Mouse (Mus musculus) heart, embryonic 10.5 days (tissue): ENCODE results near the gene Ltf. TPM values are rescaled to one million over a fixed set of nuclear protein-coding genes. Genes with fewer than 3 reads are reported as not detected.
A peak's percentile ranks its signal among the peaks of the same experiment; 100 is the strongest.

Source experiments
- DNase-seq: peaks from one replicate; pipeline ENCODE4 v3.0.0-alpha.2; 2017; ENCODE audit warnings: low spot score
- H3K27ac ChIP-seq: fragments of 300-500 bp; sonication (generic); 2 replicates; pipeline ENCODE4 v1.5.1; 2016; ENCODE audit warnings: mild to moderate bottlenecking
- H3K27me3 ChIP-seq: fragments of 300-500 bp; sonication (generic); 2 replicates; pipeline ENCODE4 v1.6.1; 2016; ENCODE audit warnings: mild to moderate bottlenecking; ENCODE audit not compliant: poor library complexity, insufficient read depth, severe bottlenecking
- H3K36me3 ChIP-seq: fragments of 300-500 bp; sonication (generic); 2 replicates; pipeline ENCODE4 v1.6.1; 2016; ENCODE audit warnings: mild to moderate bottlenecking, moderate library complexity
- H3K4me1 ChIP-seq: fragments of 300-500 bp; sonication (generic); 2 replicates; pipeline ENCODE4 v1.6.1; 2016; ENCODE audit warnings: mild to moderate bottlenecking
- H3K4me3 ChIP-seq: fragments of 300-500 bp; sonication (generic); 2 replicates; pipeline ENCODE4 v1.5.1; 2016; ENCODE audit warnings: mild to moderate bottlenecking, moderate library complexity
- H3K9me3 ChIP-seq: fragments of 300-500 bp; sonication (generic); 2 replicates; pipeline ENCODE4 v1.6.1; 2016; ENCODE audit warnings: mild to moderate bottlenecking, moderate library complexity
- WGBS: fragments of 180-500 bp; shearing (Covaris S2); methylation state at CpG from one replicate; pipeline ENCODE4 v1.1.7; 2016; 5-methylcytosine and 5-hydroxymethylcytosine counted together
- polyA plus RNA-seq: library from polyadenylated mRNA; unstranded; fragments of >200 nt; fragmentation: Nextera tagmentation; extraction: Ambion mirVana; gene quantifications from 2 replicates; pipeline ENCODE4 v1.2.1, GENCODE M21; 2016

Gene Ltf
- polyA plus RNA-seq, 1 experiment from 2014 or later = 0.40 TPM

DNA sequence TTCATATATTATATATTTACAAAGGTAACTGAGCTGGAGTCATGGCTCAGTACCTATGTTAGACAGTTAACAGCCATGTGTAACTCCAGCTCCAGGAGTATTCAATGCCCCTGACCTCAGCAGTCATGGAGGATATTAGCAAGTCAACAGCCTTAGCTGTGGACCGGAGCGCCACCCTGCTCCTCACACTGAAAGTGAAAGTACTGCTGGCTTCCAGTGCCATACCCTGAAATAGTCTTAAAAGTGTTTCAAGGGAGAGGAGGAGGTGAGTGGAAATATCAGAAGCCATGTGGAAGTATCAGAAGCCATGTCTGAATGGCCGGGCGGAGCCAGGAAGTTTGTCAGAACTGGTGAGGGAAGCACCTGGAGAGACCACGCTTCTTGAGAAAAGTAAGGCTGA lies 28.2 kb downstream of the Ltf start:
- H3K27ac ChIP-seq = no peak overlapping the region
- H3K4me1 ChIP-seq = no peaks in the 10 kb centered on the region
- no peak for DNase-seq
- H3K36me3 ChIP-seq = no peaks in the 10 kb centered on the region
- H3K27me3 ChIP-seq = no peaks in the 10 kb centered on the region
- H3K4me3 ChIP-seq = no peak overlapping the region
- 88% methylated on average over 5 of the region's 5 CpGs for WGBS
- H3K9me3 ChIP-seq = no peaks in the 10 kb centered on the region

DNA sequence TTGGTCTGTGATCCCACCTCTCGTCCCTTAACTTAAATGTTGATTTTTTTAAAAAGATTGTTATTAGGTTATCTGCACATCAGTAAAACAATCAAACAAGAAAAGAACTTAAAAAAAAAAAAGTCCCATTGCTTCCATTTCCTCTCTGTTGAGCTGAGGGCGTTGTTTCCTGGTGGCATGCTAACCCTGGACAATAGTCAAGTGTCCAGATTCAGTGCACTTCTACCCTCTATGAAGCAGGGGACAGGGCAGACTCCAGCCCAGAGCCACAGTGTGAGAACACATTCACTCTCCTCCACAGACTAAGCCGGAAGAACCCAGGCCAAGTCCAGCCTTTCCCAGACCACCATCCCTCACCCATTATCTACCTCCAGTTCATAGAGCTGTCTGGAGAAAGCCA lies 29.4 kb downstream of the Ltf start:
- Histone ChIP-seq H3K27me3 (no peaks in the 10 kb centered on the region), H3K4me1 (no peaks in the 10 kb centered on the region), H3K27ac (no peak overlapping the region), H3K36me3 (no peaks in the 10 kb centered on the region), H3K9me3 (no peaks in the 10 kb centered on the region), H3K4me3 (no peak overlapping the region)
- WGBS = 66% methylated on average over 3 of the region's 3 CpGs
- DNase-seq = no peak

DNA sequence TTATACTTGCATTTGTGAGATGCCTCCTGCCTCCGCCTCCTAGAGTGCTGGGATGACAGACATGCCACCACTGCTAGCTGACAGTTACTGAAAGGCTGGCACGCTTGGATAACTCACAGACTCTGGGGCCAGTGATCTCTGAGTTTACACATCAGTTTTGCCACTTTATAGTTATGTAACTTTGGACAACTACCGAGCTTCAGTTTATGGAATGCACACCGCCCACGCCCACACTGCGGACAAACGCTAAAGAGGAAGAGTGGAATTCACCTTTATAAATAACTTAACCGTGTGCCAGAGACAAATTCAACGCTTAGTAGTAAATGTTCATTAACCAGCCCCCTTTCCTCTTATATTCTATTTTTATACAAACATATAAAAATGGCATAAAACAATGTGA lies 35.9 kb downstream of the Ltf start:
- H3K4me1 ChIP-seq = peaks cover 41% of the 10 kb centered on the region
- no peaks in the 10 kb centered on the region for H3K36me3 ChIP-seq
- no peaks in the 10 kb centered on the region for H3K27me3 ChIP-seq
- 77% methylated on average over 9 of the region's 9 CpGs for WGBS
- H3K27ac ChIP-seq = no peak overlapping the region
- no peak for DNase-seq
- H3K4me3 ChIP-seq = no peak overlapping the region; the same call in 1 of the 2 replicates
- H3K9me3 ChIP-seq = no peaks in the 10 kb centered on the region

DNA sequence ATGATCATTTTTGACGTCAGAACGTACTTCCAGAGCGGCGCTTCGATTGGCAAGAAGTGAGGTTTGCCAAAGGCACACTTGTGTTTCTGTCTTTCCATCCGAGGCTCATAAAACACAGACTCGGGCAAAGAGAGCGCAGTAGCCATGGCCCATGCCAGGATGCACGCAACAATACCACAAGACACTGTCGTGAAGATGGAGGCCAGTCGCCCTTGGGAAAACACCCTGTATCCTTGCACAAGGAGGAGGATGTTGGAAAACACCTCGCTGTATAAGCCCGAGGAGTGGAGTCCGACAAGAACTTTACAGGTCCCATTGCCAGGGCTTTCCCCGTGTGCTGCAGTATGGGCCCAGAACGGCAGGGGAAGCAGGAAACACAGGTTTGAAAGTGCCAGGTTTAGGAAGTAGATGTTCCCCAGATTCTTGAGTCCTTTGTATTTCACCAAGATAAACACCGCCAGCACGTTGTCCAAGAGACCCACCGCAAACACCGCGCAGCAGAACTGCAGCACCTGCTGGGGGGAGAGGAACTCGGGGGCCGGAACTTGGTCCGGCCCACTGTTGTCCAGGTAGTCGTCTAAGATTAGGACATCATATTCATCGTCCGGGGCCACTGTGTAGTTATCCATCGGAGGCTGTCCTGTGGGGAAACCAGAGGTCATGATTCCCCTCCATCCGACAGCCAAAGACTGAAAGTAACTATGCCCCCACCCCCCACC lies 36.9 kb downstream of the Ltf start:
- no peak for DNase-seq
- peak overlapping the region; percentile 60 for H3K4me3 ChIP-seq
- no peaks in the 10 kb centered on the region for H3K27me3 ChIP-seq
- H3K9me3 ChIP-seq = no peaks in the 10 kb centered on the region
- WGBS = 55% methylated on average over 29 of the region's 29 CpGs
- H3K36me3 ChIP-seq = no peaks in the 10 kb centered on the region
- peaks cover 41% of the 10 kb centered on the region for H3K4me1 ChIP-seq
- H3K27ac ChIP-seq = peak overlapping the region; percentile 85

DNA sequence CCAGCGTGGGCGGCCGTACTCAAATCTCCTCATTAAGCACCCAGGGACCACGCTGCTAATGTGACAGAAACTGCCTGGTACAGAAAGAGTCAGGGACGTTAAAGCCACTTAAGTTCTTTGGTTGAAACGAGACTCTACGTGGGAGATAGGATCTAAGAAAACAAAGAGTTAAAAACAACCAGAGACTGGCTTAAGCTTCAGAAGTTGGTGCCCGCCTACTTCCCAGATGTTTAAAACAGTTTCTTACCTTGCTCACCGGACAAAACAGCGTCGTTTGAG lies 37.4 kb downstream of the Ltf start:
- H3K36me3 ChIP-seq = no peaks in the 10 kb centered on the region
- H3K4me3 ChIP-seq = peak overlapping the region; percentile 60
- no peaks in the 10 kb centered on the region for H3K9me3 ChIP-seq
- peaks cover 41% of the 10 kb centered on the region for H3K4me1 ChIP-seq
- 6% methylated on average over 11 of the region's 11 CpGs for WGBS
- no peaks in the 10 kb centered on the region for H3K27me3 ChIP-seq
- peak overlapping the region; percentile 85 for H3K27ac ChIP-seq
- no peak for DNase-seq

DNA sequence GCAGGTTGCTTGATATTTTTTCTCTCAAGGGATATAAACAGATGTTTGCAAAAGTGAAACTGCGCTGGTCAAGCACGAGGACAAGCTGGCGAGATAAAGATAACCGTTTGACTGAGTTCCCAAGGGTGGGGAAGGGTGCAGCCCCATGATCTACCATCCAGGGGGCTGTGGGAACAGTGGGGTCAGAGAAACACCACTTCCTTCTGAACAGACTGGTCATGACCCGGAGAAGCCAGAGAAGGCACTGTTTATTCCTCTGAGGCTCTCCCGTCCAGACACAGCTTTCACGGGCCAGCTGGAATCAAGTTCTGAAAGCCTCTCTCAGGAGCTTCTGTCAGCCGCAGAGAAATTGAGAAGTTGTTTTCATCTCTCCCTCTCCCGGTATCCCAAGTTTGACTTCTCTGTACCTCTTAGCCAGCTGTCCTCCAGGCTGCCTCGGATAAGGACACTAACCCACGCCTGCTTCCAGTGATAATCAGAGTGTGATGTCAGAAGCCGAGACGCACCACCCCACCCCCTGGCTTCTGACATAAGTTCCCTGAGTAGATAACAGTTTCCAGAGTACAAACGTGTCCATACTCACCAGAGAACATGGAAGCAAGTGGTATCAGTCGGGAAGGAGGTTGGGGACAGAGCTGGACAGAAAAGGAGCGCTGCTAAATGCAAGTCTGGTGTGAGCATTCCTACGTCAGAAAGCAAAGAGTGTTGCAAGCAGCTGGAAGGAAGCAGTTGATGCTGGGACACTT lies 37.9 kb downstream of the Ltf start, which contains the start of gene Ccrl2:
Gene Ccrl2 (minus strand): TSS at position 722 of the 746 bp plus-strand sequence.
- H3K27ac ChIP-seq = peak within 1 kb of the TSS; percentile 85
- no peaks in the 10 kb centered on the region for H3K9me3 ChIP-seq
- no peaks in the 10 kb centered on the region for H3K36me3 ChIP-seq
- 7% methylated on average over 17 of the region's 17 CpGs for WGBS
- peak within 1 kb of the TSS; percentile 60 for H3K4me3 ChIP-seq
- DNase-seq = peak; percentile 93
- H3K4me1 ChIP-seq = peaks cover 41% of the 10 kb centered on the region
- no peaks in the 10 kb centered on the region for H3K27me3 ChIP-seq

DNA sequence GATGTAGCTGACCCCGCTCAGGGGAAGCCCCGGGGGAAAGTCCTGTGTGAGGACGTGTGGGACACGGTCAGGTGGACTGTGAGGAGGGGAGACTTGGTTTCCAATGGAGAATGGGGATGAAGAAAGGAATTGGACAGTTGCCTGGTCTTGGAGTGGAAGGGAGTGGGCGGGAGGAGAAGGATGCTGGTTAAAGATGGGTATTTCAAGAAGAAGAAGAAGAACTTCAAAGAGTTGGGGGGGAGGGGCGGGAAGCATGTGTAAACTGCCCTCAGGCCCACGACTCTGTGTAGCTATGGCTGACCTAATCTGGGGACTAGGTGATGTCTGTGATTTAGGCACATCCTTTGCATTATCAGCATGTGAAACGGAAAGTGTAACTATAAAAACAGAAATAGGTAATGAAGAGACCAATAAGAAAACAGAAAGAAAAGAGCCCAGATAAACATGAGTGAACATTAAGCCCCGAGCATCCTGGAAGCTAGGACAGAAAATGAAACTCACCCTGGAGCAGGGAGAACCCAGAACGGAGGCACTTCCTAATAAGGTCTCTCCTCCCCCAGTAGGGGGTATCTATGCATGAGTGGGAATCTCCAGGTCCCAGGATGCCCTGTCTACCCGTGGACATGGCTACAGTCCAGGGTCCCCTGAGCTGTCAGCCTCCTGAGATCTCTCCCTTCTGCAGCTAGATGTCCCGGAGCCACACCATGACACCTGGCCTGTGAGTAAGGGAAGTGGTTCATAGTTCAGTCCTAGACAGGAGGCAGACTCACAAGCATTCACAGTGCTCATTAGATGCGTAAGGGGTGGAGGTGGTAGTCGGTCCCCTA lies 38.7 kb downstream of the Ltf start:
- H3K4me1 ChIP-seq = peaks cover 44% of the 10 kb centered on the region
- DNase-seq = no peak
- H3K36me3 ChIP-seq = no peaks in the 10 kb centered on the region
- no peaks in the 10 kb centered on the region for H3K27me3 ChIP-seq
- WGBS = 51% methylated on average over 14 of the region's 14 CpGs
- H3K4me3 ChIP-seq = peak overlapping the region; percentile 60
- no peaks in the 10 kb centered on the region for H3K9me3 ChIP-seq
- H3K27ac ChIP-seq = peak overlapping the region; percentile 85

DNA sequence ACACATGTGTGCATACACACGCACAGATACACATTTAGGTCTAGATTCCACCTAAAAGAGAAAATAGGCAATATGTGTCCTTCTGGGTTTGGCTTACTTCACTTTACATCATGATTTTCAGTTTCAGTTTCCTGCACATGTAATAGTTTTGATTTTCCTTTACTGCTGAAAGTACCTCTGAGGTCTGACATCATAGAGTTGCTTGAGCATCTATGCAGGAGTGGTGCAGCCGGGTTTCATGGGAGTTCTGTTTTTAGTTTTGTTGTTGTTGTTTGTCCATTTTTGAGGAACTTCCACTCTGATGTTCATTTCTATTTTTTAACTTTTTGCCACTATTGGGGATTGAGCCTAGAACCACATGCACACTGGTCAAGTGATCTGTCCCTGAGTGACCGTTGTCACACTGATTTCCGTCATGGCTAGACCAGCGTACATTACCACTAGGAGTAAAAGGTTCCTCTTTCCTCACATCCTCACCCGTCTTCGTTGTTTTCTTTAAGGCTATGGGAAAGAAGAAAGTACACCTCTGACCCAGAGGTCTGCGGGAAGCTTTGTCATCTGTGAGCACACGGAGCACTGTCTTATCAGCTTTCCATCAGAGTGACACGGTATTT lies 40.0 kb downstream of the Ltf start:
- Histone ChIP-seq H3K4me3 (no peak overlapping the region), H3K9me3 (no peaks in the 10 kb centered on the region), H3K27me3 (no peaks in the 10 kb centered on the region), H3K27ac (no peak overlapping the region), H3K36me3 (no peaks in the 10 kb centered on the region), H3K4me1 (peaks cover 45% of the 10 kb centered on the region)
- DNase-seq = no peak
- WGBS = 65% methylated on average over 10 of the region's 10 CpGs

DNA sequence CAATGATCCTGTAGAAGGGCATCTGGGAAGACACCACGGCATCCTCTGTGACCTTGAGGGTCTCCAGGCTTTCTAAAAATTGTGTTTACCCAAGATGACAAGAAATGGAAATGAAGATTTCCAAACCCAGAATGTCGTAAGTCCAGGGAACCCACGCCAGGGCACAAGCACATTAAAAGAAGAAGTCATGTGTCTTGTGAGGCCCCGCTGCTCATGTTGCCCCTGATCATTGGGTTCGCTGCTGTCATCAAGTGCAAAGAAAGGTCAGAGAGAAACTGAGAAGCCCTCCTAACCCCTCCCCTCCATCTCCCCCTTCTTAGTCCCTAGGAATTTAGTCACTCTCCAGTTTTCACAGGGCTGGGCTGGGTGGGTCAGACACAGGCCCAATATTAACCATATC lies 43.8 kb downstream of the Ltf start:
- no peak for DNase-seq
- H3K27ac ChIP-seq = no peak overlapping the region
- H3K27me3 ChIP-seq = no peaks in the 10 kb centered on the region
- WGBS = 73% methylated on average over 5 of the region's 5 CpGs
- H3K4me3 ChIP-seq = no peak overlapping the region
- H3K9me3 ChIP-seq = no peaks in the 10 kb centered on the region
- H3K36me3 ChIP-seq = no peaks in the 10 kb centered on the region
- peaks cover 14% of the 10 kb centered on the region for H3K4me1 ChIP-seq

DNA sequence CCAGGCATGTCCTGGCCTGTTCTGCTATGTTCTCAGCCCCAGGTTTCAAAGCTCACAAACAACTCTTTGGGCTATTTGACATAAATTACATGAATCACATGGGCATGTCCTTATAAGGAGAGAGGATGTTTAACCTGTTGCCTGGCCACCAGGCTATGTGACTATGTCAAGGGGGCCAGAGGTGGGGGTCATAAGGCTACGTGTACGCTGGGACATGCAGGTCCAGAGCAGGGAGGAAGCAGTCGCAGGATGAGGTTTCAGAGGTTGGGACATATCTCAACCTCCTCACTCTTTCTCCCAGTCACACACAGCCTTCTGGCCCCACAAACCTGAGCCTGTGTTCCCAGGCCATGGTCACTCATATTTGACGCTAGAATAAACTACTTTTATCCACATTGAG lies 48.0 kb downstream of the Ltf start:
- WGBS = 82% methylated on average over 4 of the region's 4 CpGs
- H3K4me3 ChIP-seq = no peak overlapping the region
- no peaks in the 10 kb centered on the region for H3K27me3 ChIP-seq
- no peaks in the 10 kb centered on the region for H3K9me3 ChIP-seq
- H3K36me3 ChIP-seq = no peaks in the 10 kb centered on the region
- no peak overlapping the region for H3K27ac ChIP-seq
- H3K4me1 ChIP-seq = 0 out of 2 replicates have a peak, but pooled peaks cover 13% of the 10 kb centered on the region
- DNase-seq = no peak

DNA sequence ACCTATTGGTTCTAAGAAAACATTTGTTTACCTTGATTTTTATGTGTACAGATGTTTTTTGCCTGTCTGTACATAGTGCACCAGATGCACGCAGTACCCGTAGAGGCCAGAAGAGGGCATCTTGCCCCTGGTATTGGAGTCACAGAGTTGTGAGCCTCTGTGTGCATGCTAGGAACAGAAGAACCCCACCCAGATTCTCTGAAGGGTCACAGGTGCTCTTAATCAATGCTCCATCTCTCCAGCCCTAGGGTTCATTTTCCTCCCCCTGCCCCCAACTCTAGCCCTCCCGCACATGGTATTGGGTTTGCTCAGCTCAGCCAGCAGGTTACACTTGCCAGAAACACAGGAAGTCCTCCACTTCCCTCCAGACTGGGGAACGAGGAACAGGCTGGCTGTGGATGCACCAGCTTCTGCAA lies 51.5 kb downstream of the Ltf start:
- Histone ChIP-seq H3K9me3 (0 out of 2 replicates have a peak, but pooled peaks cover 3% of the 10 kb centered on the region), H3K4me1 (0 out of 2 replicates have a peak, but pooled peaks cover 8% of the 10 kb centered on the region), H3K36me3 (no peaks in the 10 kb centered on the region), H3K27me3 (no peaks in the 10 kb centered on the region), H3K4me3 (no peak overlapping the region), H3K27ac (no peak overlapping the region)
- WGBS = 40% methylated on average over 4 of the region's 4 CpGs
- no peak for DNase-seq

DNA sequence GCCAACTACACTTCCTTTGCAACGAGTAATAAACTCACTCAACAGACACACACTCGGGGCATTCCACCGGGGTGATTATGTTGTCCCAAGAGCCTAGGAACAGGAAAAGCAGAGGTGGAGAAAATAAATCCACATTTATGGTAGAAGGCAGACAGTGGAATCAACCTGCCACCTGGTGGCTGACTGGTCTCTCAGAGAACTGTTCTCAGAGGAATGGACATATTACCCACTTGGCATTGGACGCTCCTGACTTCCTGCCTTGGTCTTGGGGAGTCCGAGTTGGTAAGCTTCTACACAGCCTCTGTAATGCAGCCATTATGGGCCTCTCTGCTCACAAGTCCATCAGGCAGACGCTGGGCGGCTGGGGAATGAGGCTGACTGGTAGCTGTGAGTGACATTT lies 53.1 kb downstream of the Ltf start:
- 57% methylated on average over 7 of the region's 7 CpGs for WGBS
- H3K27me3 ChIP-seq = no peaks in the 10 kb centered on the region
- no peak overlapping the region for H3K4me3 ChIP-seq
- H3K4me1 ChIP-seq = 0 out of 2 replicates have a peak, but pooled peaks cover 8% of the 10 kb centered on the region
- DNase-seq = no peak
- no peak overlapping the region for H3K27ac ChIP-seq
- H3K36me3 ChIP-seq = no peaks in the 10 kb centered on the region
- 0 out of 2 replicates have a peak, but pooled peaks cover 3% of the 10 kb centered on the region for H3K9me3 ChIP-seq
